Mouse (Mus musculus): Measurements from ENCODE around the gene Efna5. TPM values are rescaled to one million over a fixed set of nuclear protein-coding genes. Genes with fewer than 3 reads are reported as not detected.
A peak's percentile ranks its signal among the peaks of the same experiment; 100 is the strongest.

Efna5 gene
- polyA plus RNA-seq, 1 experiment from 2014 or later: 24.5 TPM

- H3K4me2 ChIP-seq: peak overlapping the region; percentile 27
Observed at GRCm38 (mm10) chr17:62661801-62662200, 219.3 kb downstream of the Efna5 start.

DNA sequence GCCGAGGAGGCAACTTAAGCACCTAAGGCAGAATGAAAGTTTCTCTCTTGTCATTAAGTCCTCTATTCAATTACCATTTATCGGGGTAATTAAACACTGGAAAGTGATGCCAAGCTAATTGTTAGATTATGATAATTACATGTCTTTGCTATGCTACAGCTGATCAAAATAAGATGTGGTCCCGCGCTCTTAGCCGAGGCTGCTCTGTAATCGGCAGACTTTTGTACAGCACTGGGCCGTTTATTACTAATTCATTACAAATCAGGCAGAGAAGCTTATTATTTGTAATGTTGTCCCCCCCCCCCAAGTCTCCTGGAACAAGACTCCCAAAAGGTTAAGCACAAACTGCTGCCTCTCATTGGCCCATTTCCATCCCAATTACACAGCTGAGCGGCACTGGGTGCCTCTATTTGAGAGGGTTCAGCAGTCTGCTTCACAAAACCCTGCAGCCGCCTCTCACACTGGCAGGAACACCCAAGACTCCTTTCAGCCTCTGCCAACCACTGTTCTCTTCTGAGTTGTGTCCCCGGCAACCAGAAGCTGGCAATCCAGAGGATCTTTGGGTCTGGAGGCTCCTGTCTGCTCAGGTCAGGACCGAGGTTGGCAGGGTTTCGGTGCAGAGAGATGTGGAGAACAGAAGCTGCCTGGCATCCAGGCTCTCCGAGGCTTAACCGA, 221.5 kb downstream of the Efna5 start:
- no peak for ATAC-seq (replicated peaks; ENCODE audit: insufficient number of reproducible peaks, low FRiP score, low TSS enrichment)
- H3K9ac ChIP-seq (ENCODE audit: low read depth, low read length): no peak overlapping the region
- WGBS (ENCODE audit: insufficient replicate concordance): 83% methylated on average over 14 of the region's 14 CpGs
- H3K9me3 ChIP-seq (replicated peaks; ENCODE audit: control insufficient read depth, low read length): no peaks in the 10 kb centered on the region
- no peaks in the 10 kb centered on the region for H3K27me3 ChIP-seq (ENCODE audit: control insufficient read depth, insufficient read depth, low read length)
- no peak overlapping the region for H3K27ac ChIP-seq (ENCODE audit: low read depth, low read length)
- H3K36me3 ChIP-seq (ENCODE audit: control insufficient read depth, insufficient read depth, low read length): no peaks in the 10 kb centered on the region
- H3K4me2 ChIP-seq: no peak overlapping the region
- H3K4me1 ChIP-seq (ENCODE audit: control insufficient read depth, insufficient read depth, low read length): peaks cover 15% of the 10 kb centered on the region; the same call in 1 of the 2 replicates
- H3K4me3 ChIP-seq (ENCODE audit: low read depth, low read length): no peak overlapping the region

More at GRCm38 (mm10) chr17:62661801-62662200, 219.3 kb downstream of the Efna5 start:
- no peak overlapping the region for H3K4me3 ChIP-seq (ENCODE audit: low read depth, low read length)
- H3K36me3 ChIP-seq (ENCODE audit: control insufficient read depth, insufficient read depth, low read length): no peaks in the 10 kb centered on the region
- peaks cover 5% of the 10 kb centered on the region; the same call in 1 of the 2 replicates for H3K4me1 ChIP-seq (ENCODE audit: control insufficient read depth, insufficient read depth, low read length)
- WGBS (ENCODE audit: insufficient replicate concordance): 18% methylated on average over 7 of the region's 7 CpGs
- ATAC-seq (replicated peaks; ENCODE audit: insufficient number of reproducible peaks, low FRiP score, low TSS enrichment): 0 out of 2 replicates have a peak, but pooled peaks have one; percentile 46
- no peaks in the 10 kb centered on the region for H3K27me3 ChIP-seq (ENCODE audit: control insufficient read depth, insufficient read depth, low read length)
- no peaks in the 10 kb centered on the region for H3K9me3 ChIP-seq (replicated peaks; ENCODE audit: control insufficient read depth, low read length)
- no peak overlapping the region for H3K9ac ChIP-seq (ENCODE audit: low read depth, low read length)
- no peak overlapping the region for H3K27ac ChIP-seq (ENCODE audit: low read depth, low read length)

- no peak overlapping the region for H3K4me2 ChIP-seq
- no peak overlapping the region for H3K4me3 ChIP-seq (ENCODE audit: low read depth, low read length)
- H3K9me3 ChIP-seq (replicated peaks; ENCODE audit: control insufficient read depth, low read length): no peaks in the 10 kb centered on the region
- H3K9ac ChIP-seq (ENCODE audit: low read depth, low read length): no peak overlapping the region
- no peaks in the 10 kb centered on the region for H3K36me3 ChIP-seq (ENCODE audit: control insufficient read depth, insufficient read depth, low read length)
- H3K27ac ChIP-seq (ENCODE audit: low read depth, low read length): no peak overlapping the region
- H3K27me3 ChIP-seq (ENCODE audit: control insufficient read depth, insufficient read depth, low read length): no peaks in the 10 kb centered on the region
- H3K4me1 ChIP-seq (ENCODE audit: control insufficient read depth, insufficient read depth, low read length): peaks cover 14% of the 10 kb centered on the region; the same call in 1 of the 2 replicates
- 57% methylated on average over 12 of the region's 12 CpGs for WGBS (ENCODE audit: insufficient replicate concordance)
- no peak for ATAC-seq (replicated peaks; ENCODE audit: insufficient number of reproducible peaks, low FRiP score, low TSS enrichment)
Observed at GRCm38 (mm10) chr17:62657832-62658630, 223.1 kb downstream of the Efna5 start.

GRCm38 (mm10) chr17:62657051-62657450, 224.1 kb downstream of the Efna5 start:
- Histone ChIP-seq H3K4me1 (ENCODE audit: control insufficient read depth, insufficient read depth, low read length) (peaks cover 19% of the 10 kb centered on the region; the same call in 1 of the 2 replicates), H3K36me3 (ENCODE audit: control insufficient read depth, insufficient read depth, low read length) (no peaks in the 10 kb centered on the region), H3K4me2 (no peak overlapping the region), H3K9ac (ENCODE audit: low read depth, low read length) (no peak overlapping the region), H3K4me3 (ENCODE audit: low read depth, low read length) (no peak overlapping the region), H3K27me3 (ENCODE audit: control insufficient read depth, insufficient read depth, low read length) (no peaks in the 10 kb centered on the region), H3K9me3 (replicated peaks; ENCODE audit: control insufficient read depth, low read length) (no peaks in the 10 kb centered on the region), H3K27ac (ENCODE audit: low read depth, low read length) (no peak overlapping the region)
- no peak for ATAC-seq (replicated peaks; ENCODE audit: insufficient number of reproducible peaks, low FRiP score, low TSS enrichment)
- 74% methylated on average over 7 of the region's 7 CpGs for WGBS (ENCODE audit: insufficient replicate concordance)

DNA sequence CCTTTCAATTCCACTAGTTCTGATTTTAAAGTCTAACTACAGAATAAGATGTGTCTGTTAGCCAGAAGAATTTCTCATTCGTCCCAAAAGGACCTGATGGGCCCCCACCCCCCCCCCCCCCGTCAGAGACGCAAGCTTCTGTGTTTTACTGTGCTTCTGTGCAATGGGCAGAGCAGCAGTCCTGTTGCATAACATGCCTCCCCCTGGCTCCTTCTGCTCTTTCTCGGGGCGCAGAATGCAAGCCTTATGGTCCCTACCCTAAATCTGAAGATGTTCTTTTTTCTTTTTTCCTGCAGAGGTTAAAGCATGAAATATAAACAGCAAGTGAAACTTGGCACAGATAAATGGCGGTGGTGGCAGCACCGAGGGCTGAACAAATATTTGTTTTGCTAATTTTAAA, 224.5 kb downstream of the Efna5 start:
- H3K36me3 ChIP-seq (ENCODE audit: control insufficient read depth, insufficient read depth, low read length): no peaks in the 10 kb centered on the region
- no peak overlapping the region for H3K27ac ChIP-seq (ENCODE audit: low read depth, low read length)
- 53% methylated on average over 7 of the region's 7 CpGs for WGBS (ENCODE audit: insufficient replicate concordance)
- H3K9ac ChIP-seq (ENCODE audit: low read depth, low read length): no peak overlapping the region
- H3K4me1 ChIP-seq (ENCODE audit: control insufficient read depth, insufficient read depth, low read length): peaks cover 19% of the 10 kb centered on the region; the same call in 1 of the 2 replicates
- no peak overlapping the region for H3K4me3 ChIP-seq (ENCODE audit: low read depth, low read length)
- H3K4me2 ChIP-seq: peak overlapping the region; percentile 56
- no peaks in the 10 kb centered on the region for H3K9me3 ChIP-seq (replicated peaks; ENCODE audit: control insufficient read depth, low read length)
- no peak for ATAC-seq (replicated peaks; ENCODE audit: insufficient number of reproducible peaks, low FRiP score, low TSS enrichment)
- no peaks in the 10 kb centered on the region for H3K27me3 ChIP-seq (ENCODE audit: control insufficient read depth, insufficient read depth, low read length)

DNA sequence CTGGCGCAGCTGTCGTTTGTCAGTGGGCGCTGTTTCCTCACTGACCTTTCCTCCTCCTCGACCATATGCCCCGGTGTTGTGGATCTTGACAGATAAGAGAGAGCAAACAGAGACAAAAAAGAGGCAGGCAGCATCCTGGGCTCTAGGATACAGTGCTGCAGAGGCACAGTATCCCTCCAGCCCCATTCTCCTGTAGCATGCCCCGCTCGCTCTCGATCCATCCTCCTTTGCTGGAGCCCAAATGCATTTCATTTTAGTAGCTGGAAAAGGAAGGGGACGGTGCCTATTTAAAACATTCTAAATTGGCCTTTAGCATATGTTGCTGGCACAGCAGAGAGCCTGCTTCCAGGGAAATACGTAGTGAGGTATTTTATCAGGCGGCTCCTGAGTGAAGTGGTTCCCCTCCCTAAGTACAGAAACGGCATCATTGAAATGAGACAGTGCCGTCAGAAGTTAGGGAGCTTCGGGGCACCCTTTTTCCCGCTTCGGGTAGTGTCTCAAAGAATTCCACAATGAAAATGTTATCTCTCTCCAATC, 225.2 kb downstream of the Efna5 start:
- H3K4me2 ChIP-seq: peak overlapping the region; percentile 56
- peaks cover 19% of the 10 kb centered on the region; the same call in 1 of the 2 replicates for H3K4me1 ChIP-seq (ENCODE audit: control insufficient read depth, insufficient read depth, low read length)
- no peak overlapping the region for H3K27ac ChIP-seq (ENCODE audit: low read depth, low read length)
- ATAC-seq (replicated peaks; ENCODE audit: insufficient number of reproducible peaks, low FRiP score, low TSS enrichment): no peak
- 20% methylated on average over 16 of the region's 16 CpGs for WGBS (ENCODE audit: insufficient replicate concordance)
- no peaks in the 10 kb centered on the region for H3K9me3 ChIP-seq (replicated peaks; ENCODE audit: control insufficient read depth, low read length)
- 0 out of 2 replicates have a peak overlapping the region, but pooled peaks have one; percentile 29 for H3K9ac ChIP-seq (ENCODE audit: low read depth, low read length)
- peak overlapping the region; percentile 6; the same call in 1 of the 2 replicates for H3K4me3 ChIP-seq (ENCODE audit: low read depth, low read length)
- no peaks in the 10 kb centered on the region for H3K27me3 ChIP-seq (ENCODE audit: control insufficient read depth, insufficient read depth, low read length)
- H3K36me3 ChIP-seq (ENCODE audit: control insufficient read depth, insufficient read depth, low read length): no peaks in the 10 kb centered on the region

DNA sequence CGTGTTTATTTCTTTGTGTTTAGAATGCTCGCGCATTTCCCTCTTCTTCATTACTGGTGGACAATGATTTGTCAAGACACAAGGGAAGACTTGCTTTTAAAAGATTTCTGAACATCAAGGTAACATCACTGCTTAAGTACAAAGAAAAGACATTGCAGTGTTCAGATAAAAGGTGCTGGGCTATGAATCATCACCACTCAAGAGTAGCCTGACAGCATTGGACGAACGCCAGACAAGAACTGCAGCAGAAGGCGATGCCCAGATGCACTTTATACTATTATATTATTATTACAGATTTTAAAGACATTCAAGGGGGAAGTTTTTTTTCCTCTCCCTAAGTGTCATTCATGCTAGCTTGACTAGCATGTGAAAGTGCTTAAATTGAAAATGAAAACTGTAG, 228.7 kb downstream of the Efna5 start:
- no peak overlapping the region for H3K27ac ChIP-seq (ENCODE audit: low read depth, low read length)
- no peak overlapping the region for H3K4me3 ChIP-seq (ENCODE audit: low read depth, low read length)
- 64% methylated on average over 6 of the region's 6 CpGs for WGBS (ENCODE audit: insufficient replicate concordance)
- H3K4me2 ChIP-seq: no peak overlapping the region
- no peak overlapping the region for H3K9ac ChIP-seq (ENCODE audit: low read depth, low read length)
- H3K9me3 ChIP-seq (replicated peaks; ENCODE audit: control insufficient read depth, low read length): no peaks in the 10 kb centered on the region
- no peak for ATAC-seq (replicated peaks; ENCODE audit: insufficient number of reproducible peaks, low FRiP score, low TSS enrichment)
- H3K27me3 ChIP-seq (ENCODE audit: control insufficient read depth, insufficient read depth, low read length): no peaks in the 10 kb centered on the region
- no peaks in the 10 kb centered on the region for H3K36me3 ChIP-seq (ENCODE audit: control insufficient read depth, insufficient read depth, low read length)
- peaks cover 19% of the 10 kb centered on the region; the same call in 1 of the 2 replicates for H3K4me1 ChIP-seq (ENCODE audit: control insufficient read depth, insufficient read depth, low read length)

- no peak overlapping the region for H3K4me2 ChIP-seq
- ATAC-seq (replicated peaks; ENCODE audit: insufficient number of reproducible peaks, low FRiP score, low TSS enrichment): no peak
- H3K4me1 ChIP-seq (ENCODE audit: control insufficient read depth, insufficient read depth, low read length): peaks cover 17% of the 10 kb centered on the region; the same call in 1 of the 2 replicates
- H3K9ac ChIP-seq (ENCODE audit: low read depth, low read length): no peak overlapping the region
- no peaks in the 10 kb centered on the region for H3K27me3 ChIP-seq (ENCODE audit: control insufficient read depth, insufficient read depth, low read length)
- H3K27ac ChIP-seq (ENCODE audit: low read depth, low read length): no peak overlapping the region
- H3K9me3 ChIP-seq (replicated peaks; ENCODE audit: control insufficient read depth, low read length): no peaks in the 10 kb centered on the region
- H3K4me3 ChIP-seq (ENCODE audit: low read depth, low read length): no peak overlapping the region
- H3K36me3 ChIP-seq (ENCODE audit: control insufficient read depth, insufficient read depth, low read length): no peaks in the 10 kb centered on the region
- 66% methylated on average over 8 of the region's 8 CpGs for WGBS (ENCODE audit: insufficient replicate concordance)
Observed at GRCm38 (mm10) chr17:62651696-62652095, 229.4 kb downstream of the Efna5 start.

Data from heart, embryonic 11.5 days (tissue).